Mouse (Mus musculus) MEL (cell line): ENCODE measurements at regions not wholly inside any gene's neighbourhood (a gene's known extent, or its start where the extent isn't known, plus 50 kb on each side); places are given as distances from the start of the nearest gene placed in this dataset.

ENCODE experiments used
- CTCF ChIP-seq, 3 experiments: IDR thresholded peaks in 2 of 3; conservative IDR thresholded peaks in 1 of 3; 2 replicates each; pipeline ENCODE4 v1.5.1; 2011 to 2012; ENCODE audit warnings: low read length in 3 of 3, low read depth in 2 of 3, mild to moderate bottlenecking in 2 of 3, improper control_type of control experiment in 1 of 3, inconsistent platforms in 1 of 3, mixed read lengths in 1 of 3, moderate library complexity in 1 of 3; ENCODE audit not compliant: control insufficient read depth in 1 of 3, insufficient read depth in 1 of 3, poor library complexity in 1 of 3, severe bottlenecking in 1 of 3
- GATA1 ChIP-seq: IDR thresholded peaks from 2 replicates; pipeline ENCODE4 v1.6.1; 2011; ENCODE audit warnings: low read depth, low read length, improper control_type of control experiment
- MEF2A ChIP-seq: IDR thresholded peaks from 2 replicates; pipeline ENCODE4 v1.6.1; 2014; ENCODE audit warnings: low read depth, mild to moderate bottlenecking, inconsistent platforms, low read length, improper control_type of control experiment; ENCODE audit not compliant: poor library complexity, insufficient replicate concordance, severe bottlenecking; ENCODE audit errors: extremely low read depth
- POLR2A ChIP-seq, 2 experiments: IDR thresholded peaks; 2 replicates each; pipeline ENCODE4 v1.6.1; 2011 to 2012; ENCODE audit warnings: low read length in 2 of 2, mild to moderate bottlenecking in 2 of 2, control low read depth in 1 of 2, improper control_type of control experiment in 1 of 2, low read depth in 1 of 2, moderate library complexity in 1 of 2; ENCODE audit not compliant: control insufficient read depth in 1 of 2, insufficient read depth in 1 of 2, poor library complexity in 1 of 2
- POLR2AphosphoS2 ChIP-seq: IDR thresholded peaks from 2 replicates; pipeline ENCODE4 v1.6.1; 2011; ENCODE audit warnings: low read length, improper control_type of control experiment
- TAL1 ChIP-seq: IDR thresholded peaks from 2 replicates; pipeline ENCODE4 v1.6.1; 2012; ENCODE audit warnings: mild to moderate bottlenecking, inconsistent platforms, low read length, moderate library complexity, mixed read lengths

GRCm38 (mm10) chr6:140351365-140352095 is 72.3 kb upstream of the Plekha5 start:
- no peak for TF ChIP-seq POLR2AphosphoS2
- no peak for TF ChIP-seq TAL1
- TF ChIP-seq POLR2A (IDR thresholded peaks at IDR 0.05; ENCODE audit: control insufficient read depth in 1 of 2, insufficient read depth in 1 of 2, low read depth in 1 of 2, low read length in 2 of 2, poor library complexity in 1 of 2): no peak
- TF ChIP-seq CTCF (IDR thresholded peaks at IDR 0.05 in 2 of 3, conservative IDR thresholded peaks at IDR 0.05 in 1 of 3; ENCODE audit: control insufficient read depth in 1 of 3, insufficient read depth in 1 of 3, low read depth in 2 of 3, low read length in 3 of 3, poor library complexity in 1 of 3, severe bottlenecking in 1 of 3): no peak
- no peak for TF ChIP-seq MEF2A
- TF ChIP-seq GATA1: no peak
